Mouse (Mus musculus) layer of hippocampus, adult 8-10 months (tissue): Measurements from ENCODE around the gene Itgad. TPM values are rescaled to one million over a fixed set of nuclear protein-coding genes. Genes with fewer than 3 reads are reported as not detected.
A peak's percentile ranks its signal among the peaks of the same experiment; 100 is the strongest.

ENCODE experiments used
- DNase-seq, 2 experiments: peaks; one replicate each; pipeline ENCODE4 v3.0.0; 2022; ENCODE audit warnings: low spot score in 2 of 2
- total RNA-seq, 4 experiments: library from RNA; stranded (reverse); gene quantifications; 2 replicates each; pipeline ENCODE4 v1.2.4; 2022

Gene Itgad
- total RNA-seq, 4 experiments from 2014 or later, result 0.61 to 1.7 (median 0.83) TPM

DNA sequence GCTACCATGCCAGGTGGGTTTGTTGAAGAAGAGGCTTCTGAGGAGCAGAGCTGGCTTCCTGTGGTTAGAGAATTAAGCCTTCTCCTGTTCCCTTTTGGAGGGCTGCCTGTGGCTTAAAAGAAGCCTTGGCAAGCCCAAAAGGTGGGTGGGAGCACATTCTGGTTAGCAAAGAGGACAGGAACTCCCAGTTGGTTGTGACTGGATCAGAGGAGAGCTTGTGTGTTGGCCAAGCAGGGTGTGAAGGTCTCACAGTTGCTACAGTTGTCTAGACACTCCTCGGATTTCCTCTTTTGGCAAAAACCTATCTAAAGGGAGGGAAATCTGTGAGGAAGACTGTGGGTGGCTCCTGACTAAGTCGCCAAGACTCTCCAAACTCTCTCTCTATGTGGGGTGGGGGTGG lies 24.2 kb downstream of the Itgad start:
- DNase-seq, result no peak

- no peak for DNase-seq
Measured at GRCm38 (mm10) chr7:128180126-128180525, 25.9 kb downstream of the Itgad start.

DNA sequence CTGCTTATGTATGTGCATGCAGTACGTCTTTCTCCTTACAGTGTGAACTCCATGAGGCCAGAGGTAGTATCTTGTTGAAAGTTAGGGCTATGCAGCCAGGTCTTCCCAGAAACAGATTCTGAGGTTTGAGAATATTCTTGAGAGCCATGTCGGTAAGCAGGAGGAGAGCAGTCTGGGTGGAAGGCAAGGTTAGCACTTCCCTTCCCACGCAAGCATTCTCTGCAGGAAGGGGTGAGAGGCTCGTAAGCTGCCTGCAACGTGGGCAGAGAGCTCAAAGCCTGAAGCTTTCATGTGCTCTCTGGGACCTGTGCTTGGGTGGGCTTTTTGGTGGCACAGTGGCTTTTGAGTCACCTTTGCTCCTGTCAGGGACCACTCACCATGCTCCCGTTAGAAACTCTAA lies 26.4 kb downstream of the Itgad start:
- DNase-seq, result no peak

- DNase-seq, result no peak
Measured at GRCm38 (mm10) chr7:128181691-128182090, 27.5 kb downstream of the Itgad start.

- DNase-seq, result no peak
Measured at GRCm38 (mm10) chr7:128201607-128202006, 47.4 kb downstream of the Itgad start.

GRCm38 (mm10) chr7:128203071-128203470 lies 48.9 kb downstream of the Itgad start:
- no peak for DNase-seq

- DNase-seq, result no peak
Measured at GRCm38 (mm10) chr7:128204179-128204578, 50.0 kb downstream of the Itgad start.

DNA sequence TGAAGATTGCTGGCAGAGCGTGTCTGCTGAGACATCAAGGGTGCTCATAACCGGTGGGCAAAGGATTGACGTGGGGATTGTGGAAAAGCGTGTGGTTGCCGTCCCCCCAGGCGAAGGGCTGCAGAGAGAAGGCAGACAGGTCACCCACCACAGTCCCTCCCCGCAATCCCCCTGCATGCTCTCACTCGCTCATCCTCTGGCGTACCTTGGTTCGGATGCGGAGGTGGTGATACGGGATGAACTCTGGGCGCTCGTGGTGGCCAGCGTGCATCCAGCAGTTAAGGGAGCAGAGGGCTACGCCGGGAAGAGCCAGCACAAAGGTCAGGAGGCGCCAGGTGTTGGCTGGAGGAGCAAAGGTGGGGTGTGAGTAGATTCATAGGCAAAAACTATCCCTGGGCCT lies 51.5 kb downstream of the Itgad start:
- DNase-seq, result no peak

GRCm38 (mm10) chr7:128206152-128206551 lies 52.0 kb downstream of the Itgad start, which contains the start of gene Cox6a2:
TSS of gene Cox6a2 (minus strand) at chr7:128206387.
- no peak for DNase-seq

- DNase-seq, result peak; percentile 17 to 55
Measured at GRCm38 (mm10) chr7:128208187-128208586, 54.0 kb downstream of the Itgad start.

DNA sequence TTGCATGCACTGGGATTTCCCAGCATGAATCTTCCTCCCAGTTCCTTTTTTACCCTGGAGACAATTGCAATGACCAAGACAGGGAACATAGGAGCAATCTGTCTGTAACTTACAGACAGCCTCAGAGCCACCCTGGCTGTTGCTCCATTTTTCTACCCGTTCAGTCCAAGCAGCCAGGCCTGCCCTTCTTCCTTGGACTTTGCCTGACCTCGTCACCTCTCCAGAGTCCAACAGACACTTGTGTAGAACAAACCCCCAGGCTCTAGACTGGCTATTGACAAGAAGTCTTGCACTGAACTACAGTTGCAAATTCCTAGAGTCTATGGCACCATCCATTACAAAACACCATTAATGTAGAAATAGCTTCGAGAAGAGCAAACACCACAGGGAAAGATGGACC lies 55.6 kb downstream of the Itgad start:
- no peak for DNase-seq

- no peak for DNase-seq
Measured at GRCm38 (mm10) chr7:128219952-128220351, 65.8 kb downstream of the Itgad start.

GRCm38 (mm10) chr7:128220936-128221335 lies 66.8 kb downstream of the Itgad start:
- no peak for DNase-seq

GRCm38 (mm10) chr7:128231741-128232140 lies 77.6 kb downstream of the Itgad start:
- DNase-seq, result no peak

GRCm38 (mm10) chr7:128234796-128235195 lies 80.6 kb downstream of the Itgad start:
- DNase-seq, result no peak

DNA sequence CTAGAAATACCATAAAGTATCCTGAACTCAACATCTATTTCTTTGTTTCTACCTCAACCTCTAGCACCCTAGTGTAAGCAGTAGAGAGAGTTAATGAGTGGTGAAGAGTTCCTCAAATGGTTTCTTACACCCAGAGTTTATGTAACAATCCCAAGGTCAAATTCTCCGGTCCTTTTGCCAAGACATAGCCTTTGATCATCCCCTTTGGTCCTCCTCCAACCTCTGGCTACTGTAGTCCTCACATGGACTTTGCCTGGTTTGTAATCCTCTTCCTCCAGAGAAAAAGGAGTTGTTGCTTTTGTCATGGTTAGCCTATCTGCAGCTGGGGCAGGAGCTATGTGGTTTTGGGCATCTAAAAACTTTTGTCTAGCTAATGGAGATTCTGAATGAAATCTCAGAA lies 81.3 kb downstream of the Itgad start:
- no peak for DNase-seq

DNA sequence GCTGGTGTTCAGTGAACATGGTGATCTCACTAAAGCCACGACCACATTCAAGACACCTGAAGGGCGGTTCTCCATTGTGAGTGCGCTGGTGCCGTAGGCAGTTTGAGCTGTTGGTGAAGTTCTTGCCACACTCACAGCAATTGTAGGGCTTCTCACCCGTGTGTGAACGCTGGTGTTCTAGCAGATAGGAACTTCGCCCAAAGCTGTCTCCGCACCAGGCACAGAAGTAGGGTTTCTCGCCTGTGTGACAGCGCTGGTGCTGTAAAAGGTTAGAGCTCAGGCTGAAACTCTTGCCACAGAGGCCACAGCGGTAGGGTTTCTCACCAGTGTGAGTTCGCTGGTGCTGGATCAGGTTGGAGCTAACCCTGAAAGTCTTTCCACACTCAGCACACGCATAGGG lies 82.2 kb downstream of the Itgad start:
- DNase-seq, result no peak

- DNase-seq, result peak; percentile 71 to 88
Measured at GRCm38 (mm10) chr7:128236856-128237592, 82.8 kb downstream of the Itgad start, which contains the start of gene Armc5. TSS of gene Armc5 (plus strand) at chr7:128237342.

GRCm38 (mm10) chr7:128237593-128237926 lies 83.4 kb downstream of the Itgad start:
- no peak for DNase-seq

GRCm38 (mm10) chr7:128237927-128238778 lies 84.0 kb downstream of the Itgad start, which contains the start of gene 9130023H24Rik:
TSS of gene 9130023H24Rik (minus strand) at chr7:128238031.
- peak; percentile 98 for DNase-seq

DNA sequence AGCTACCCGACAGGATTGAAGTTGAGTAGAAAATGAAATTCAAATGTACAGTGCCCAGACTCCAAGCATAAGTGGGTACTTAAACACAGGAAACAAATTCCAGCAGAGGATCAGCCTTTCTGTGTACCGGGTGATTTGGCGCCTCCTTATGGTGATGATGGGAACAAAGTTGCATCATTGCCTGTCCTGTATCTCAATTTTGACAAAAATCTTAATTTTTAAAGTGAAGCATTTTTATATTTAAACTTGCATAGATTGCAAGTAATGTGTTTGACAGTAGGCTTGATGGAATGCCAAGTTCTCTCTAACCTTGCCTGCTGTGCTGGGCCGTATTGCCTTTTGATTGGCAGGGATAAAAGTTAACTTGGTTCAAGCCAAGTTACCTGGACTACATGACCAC lies 84.8 kb downstream of the Itgad start:
- DNase-seq, result no peak

DNA sequence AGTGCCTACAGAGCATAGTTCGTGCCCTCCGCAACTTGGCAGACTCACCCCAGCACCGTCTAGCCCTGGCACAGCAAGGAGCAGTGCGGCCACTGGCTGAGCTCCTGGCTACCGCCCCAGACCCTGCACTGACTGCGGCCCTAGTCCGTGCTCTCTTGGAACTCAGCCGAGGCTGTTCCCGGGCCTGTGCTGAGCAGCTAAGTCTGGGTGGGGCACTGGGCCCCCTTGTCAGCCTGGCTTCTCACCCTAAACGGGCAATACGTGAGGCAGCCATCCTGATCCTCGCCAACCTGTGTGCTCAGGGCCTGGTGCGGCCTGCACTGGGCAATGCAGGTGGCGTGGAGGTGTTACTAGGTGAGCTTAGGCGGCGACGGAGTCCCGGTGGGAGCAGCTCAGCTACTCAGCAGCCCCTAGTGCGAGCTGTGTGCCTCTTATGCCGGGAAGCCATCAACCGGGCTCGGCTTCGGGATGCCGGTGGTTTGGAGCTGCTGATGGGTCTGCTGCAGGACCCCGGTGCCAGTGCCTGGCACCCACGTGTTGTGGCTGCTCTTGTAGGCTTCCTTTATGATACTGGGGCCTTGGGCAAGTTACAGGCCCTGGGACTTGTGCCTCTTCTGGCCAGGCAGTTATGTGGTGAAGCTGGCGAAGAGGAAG lies 86.1 kb downstream of the Itgad start:
- DNase-seq, result no peak
